Mouse (Mus musculus) cortical plate, adult 2 months (tissue): ENCODE measurements around the gene Sult6b2.

ENCODE experiments used
- CTCF ChIP-seq: fragments of 200-500 bp; IDR thresholded peaks from 2 replicates; pipeline ENCODE4 v1.5.1; 2011; ENCODE audit warnings: mild to moderate bottlenecking, control low read depth, low read length; ENCODE audit not compliant: insufficient read depth; ENCODE audit errors: extremely low read depth
- POLR2A ChIP-seq: fragments of 200-500 bp; IDR thresholded peaks from 2 replicates; pipeline ENCODE4 v1.6.1; 2011; ENCODE audit warnings: mild to moderate bottlenecking, low read length, control low read depth; ENCODE audit not compliant: insufficient read depth; ENCODE audit errors: extremely low read depth

DNA sequence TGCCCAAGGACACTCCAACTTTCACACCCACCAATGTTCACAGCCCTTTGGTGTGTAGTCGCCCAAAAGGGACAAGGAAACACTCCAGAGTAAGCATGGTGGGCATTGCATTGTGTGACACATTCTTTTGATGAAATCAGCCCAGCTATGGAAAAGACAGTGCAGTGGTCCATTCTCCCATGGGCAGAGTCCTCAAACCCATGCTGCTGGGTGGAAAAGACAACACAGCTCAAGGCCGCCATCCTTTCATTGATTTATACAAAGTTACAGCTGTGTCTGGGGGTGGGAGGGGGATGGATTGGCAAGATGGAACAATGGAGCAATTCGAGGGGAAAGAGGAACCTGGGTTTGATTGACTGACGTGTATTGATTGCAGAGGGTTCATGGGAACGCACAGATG is 8.7 kb upstream of the Sult6b2 start:
- TF ChIP-seq POLR2A (no peak), CTCF (no peak)
